Mouse (Mus musculus) heart, embryonic 11.5 days (tissue): ENCODE measurements around the gene Tbc1d24. TPM values are rescaled to one million over a fixed set of nuclear protein-coding genes. Genes with fewer than 3 reads are reported as not detected.

Source experiments
- ATAC-seq: fragments of 200-750 bp; cut with Nextera tagmentation; replicated peaks from 2 replicates; pipeline ENCODE4 v1.8.0; 2017; ENCODE audit warnings: moderate library complexity; ENCODE audit not compliant: insufficient number of reproducible peaks, low FRiP score, low TSS enrichment
- H3K27ac ChIP-seq: fragments of 300-500 bp; sonication (generic); 2 replicates; pipeline ENCODE4 v1.5.1; 2014; ENCODE audit warnings: mild to moderate bottlenecking, low read depth, low read length
- H3K27me3 ChIP-seq: fragments of 300-500 bp; sonication (generic); 2 replicates; pipeline ENCODE4 v1.6.1; 2014; ENCODE audit warnings: mild to moderate bottlenecking, low read length, mixed read lengths; ENCODE audit not compliant: control insufficient read depth, insufficient read depth
- H3K36me3 ChIP-seq: fragments of 300-500 bp; sonication (generic); 2 replicates; pipeline ENCODE4 v1.6.1; 2014; ENCODE audit warnings: mild to moderate bottlenecking, low read length, moderate library complexity, mixed read lengths; ENCODE audit not compliant: control insufficient read depth, insufficient read depth
- H3K4me1 ChIP-seq: fragments of 300-500 bp; sonication (generic); 2 replicates; pipeline ENCODE4 v1.6.1; 2014; ENCODE audit warnings: low read length; ENCODE audit not compliant: control insufficient read depth, insufficient read depth
- H3K4me2 ChIP-seq: fragments of 300-500 bp; sonication (generic); 2 replicates; pipeline ENCODE4 v1.6.1; 2014; ENCODE audit warnings: mild to moderate bottlenecking, moderate library complexity
- H3K4me3 ChIP-seq: fragments of 300-500 bp; sonication (generic); 2 replicates; pipeline ENCODE4 v1.5.1; 2014; ENCODE audit warnings: low read depth, low read length
- H3K9ac ChIP-seq: fragments of 300-500 bp; sonication (generic); 2 replicates; pipeline ENCODE4 v1.6.1; 2014; ENCODE audit warnings: mild to moderate bottlenecking, low read depth, low read length, moderate library complexity
- H3K9me3 ChIP-seq: fragments of 300-500 bp; sonication (generic); replicated peaks from 2 replicates; pipeline ENCODE4 v1.6.1; 2016; ENCODE audit warnings: low read length; ENCODE audit not compliant: control insufficient read depth
- whole genome bisulfite sequencing: fragments of 180-500 bp; shearing (Covaris S2); extraction: QIAGEN DNeasy Blood & Tissue Kit; methylation state at CpG from one replicate; pipeline ENCODE4 v1.1.7; 2014; ENCODE audit not compliant: insufficient replicate concordance; 5-methylcytosine and 5-hydroxymethylcytosine counted together
- polyA plus RNA-seq: library from polyadenylated mRNA; unstranded; fragments of >200 nt; fragmentation: Nextera tagmentation; extraction: Ambion mirVana; gene quantifications from 2 replicates; pipeline ENCODE4 v1.2.1, GENCODE M21; 2014

Tbc1d24 gene
- polyA plus RNA-seq, 1 experiment from 2014 or later, result 5.2 TPM

DNA sequence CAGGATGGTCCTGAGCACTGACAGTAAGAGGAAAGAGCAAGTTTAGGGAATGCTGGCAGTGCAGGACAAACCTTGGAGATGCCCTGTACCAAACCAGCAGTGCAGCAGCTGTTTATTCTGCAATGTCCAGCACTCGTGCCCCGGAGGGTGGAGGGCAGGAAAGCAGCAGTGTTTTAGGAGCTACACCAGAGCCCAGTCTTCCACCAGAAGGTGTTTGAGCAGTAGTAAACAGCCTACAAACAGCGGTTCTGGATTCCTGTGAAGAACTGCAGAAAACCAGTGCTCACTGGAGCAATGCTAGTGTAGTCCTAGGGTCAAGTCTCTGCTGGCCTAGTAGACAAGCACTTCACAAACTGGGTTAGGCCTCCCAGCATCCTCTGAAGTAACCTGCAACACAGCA is 31.1 kb downstream of the Tbc1d24 start:
- ATAC-seq, result no peak
- no peak overlapping the region for H3K4me2 ChIP-seq
- H3K4me3 ChIP-seq, result no peak overlapping the region
- no peak overlapping the region for H3K27ac ChIP-seq
- no peaks in the 10 kb centered on the region for H3K27me3 ChIP-seq
- H3K4me1 ChIP-seq, result peaks cover 7% of the 10 kb centered on the region; the same call in 1 of the 2 replicates
- no peaks in the 10 kb centered on the region for H3K9me3 ChIP-seq
- WGBS, result 70% methylated on average over 3 of the region's 3 CpGs
- H3K9ac ChIP-seq, result no peak overlapping the region
- no peaks in the 10 kb centered on the region for H3K36me3 ChIP-seq

GRCm38 (mm10) chr17:24173423-24173822 is 31.9 kb downstream of the Tbc1d24 start:
- H3K27me3 ChIP-seq, result no peaks in the 10 kb centered on the region
- H3K4me1 ChIP-seq, result peaks cover 7% of the 10 kb centered on the region; the same call in 1 of the 2 replicates
- no peak overlapping the region for H3K4me3 ChIP-seq
- H3K27ac ChIP-seq, result no peak overlapping the region
- ATAC-seq, result no peak
- no peak overlapping the region for H3K9ac ChIP-seq
- H3K36me3 ChIP-seq, result no peaks in the 10 kb centered on the region
- WGBS, result 5% methylated on average over 3 of the region's 3 CpGs
- H3K9me3 ChIP-seq, result no peaks in the 10 kb centered on the region
- H3K4me2 ChIP-seq, result no peak overlapping the region

GRCm38 (mm10) chr17:24171738-24172137 is 33.6 kb downstream of the Tbc1d24 start:
- Histone ChIP-seq H3K9me3 (no peaks in the 10 kb centered on the region), H3K27ac (no peak overlapping the region), H3K4me1 (peaks cover 16% of the 10 kb centered on the region), H3K4me2 (no peak overlapping the region), H3K27me3 (no peaks in the 10 kb centered on the region), H3K9ac (no peak overlapping the region), H3K36me3 (peaks cover 4% of the 10 kb centered on the region), H3K4me3 (no peak overlapping the region)
- WGBS, result 85% methylated on average over 4 of the region's 4 CpGs
- ATAC-seq, result no peak

- H3K27me3 ChIP-seq, result no peaks in the 10 kb centered on the region
- peaks cover 16% of the 10 kb centered on the region for H3K4me1 ChIP-seq
- no peak for ATAC-seq
- no peaks in the 10 kb centered on the region for H3K9me3 ChIP-seq
- no peak overlapping the region for H3K9ac ChIP-seq
- peaks cover 8% of the 10 kb centered on the region for H3K36me3 ChIP-seq
- H3K4me2 ChIP-seq, result no peak overlapping the region
- no peak overlapping the region for H3K27ac ChIP-seq
- 65% methylated on average over 5 of the region's 5 CpGs for WGBS
- H3K4me3 ChIP-seq, result no peak overlapping the region
Measured at GRCm38 (mm10) chr17:24170729-24171128, 34.6 kb downstream of the Tbc1d24 start.

GRCm38 (mm10) chr17:24170125-24170524 is 35.2 kb downstream of the Tbc1d24 start:
- 66% methylated on average over 3 of the region's 3 CpGs for WGBS
- Histone ChIP-seq H3K27ac (no peak overlapping the region; the same call in 1 of the 2 replicates), H3K36me3 (peaks cover 8% of the 10 kb centered on the region), H3K9me3 (no peaks in the 10 kb centered on the region), H3K4me2 (peak overlapping the region; percentile 90), H3K4me1 (peaks cover 16% of the 10 kb centered on the region), H3K9ac (peak overlapping the region; percentile 95), H3K4me3 (peak overlapping the region; percentile 96), H3K27me3 (no peaks in the 10 kb centered on the region)
- no peak for ATAC-seq

DNA sequence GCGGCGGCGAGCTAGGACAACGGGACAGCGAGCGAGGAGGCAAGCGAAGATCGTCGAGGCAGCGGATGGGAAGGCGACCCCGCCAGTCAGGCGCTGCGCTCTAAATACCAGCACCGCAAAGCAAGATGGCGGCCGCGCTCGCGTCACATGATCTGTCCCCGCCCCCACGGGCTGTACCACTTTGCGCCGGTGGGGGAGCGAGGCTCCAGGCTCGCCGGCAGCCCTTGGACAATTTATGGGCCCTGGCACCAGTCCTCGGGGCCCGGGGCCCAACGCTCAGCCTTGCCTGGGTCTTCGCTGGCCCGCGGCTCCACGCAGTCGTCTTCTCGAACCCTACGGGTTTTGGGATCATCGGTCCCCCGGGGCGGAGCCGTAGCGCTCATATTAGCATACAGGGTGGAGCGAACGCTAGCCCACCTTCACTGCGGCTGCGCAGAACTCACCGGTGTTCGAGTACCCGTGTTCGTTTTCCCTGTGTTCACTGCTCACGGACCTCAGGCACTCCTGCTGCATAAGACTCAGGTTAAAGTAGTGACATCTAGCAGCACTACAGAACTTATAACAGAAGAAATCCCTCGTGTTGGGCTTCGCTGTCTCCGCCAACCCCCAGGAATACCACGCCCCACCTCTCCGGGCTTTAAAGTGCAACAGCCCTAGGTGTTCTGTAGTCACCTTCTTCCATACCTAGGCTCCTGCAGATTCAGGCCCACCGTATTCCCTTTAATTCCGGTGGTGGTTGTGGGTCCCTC is 35.9 kb downstream of the Tbc1d24 start, which contains the start of gene Atp6v0c:
Atp6v0c (minus strand) TSS at position 386 of the 749 bp plus-strand sequence.
- no peaks in the 10 kb centered on the region for H3K27me3 ChIP-seq
- H3K4me3 ChIP-seq, result peak within 1 kb of the TSS; percentile 96
- no peaks in the 10 kb centered on the region for H3K9me3 ChIP-seq
- peak within 1 kb of the TSS; percentile 95 for H3K9ac ChIP-seq
- H3K36me3 ChIP-seq, result peaks cover 8% of the 10 kb centered on the region
- peak within 1 kb of the TSS; percentile 90 for H3K4me2 ChIP-seq
- under 1% methylated on average over 58 of the region's 58 CpGs for WGBS
- H3K4me1 ChIP-seq, result peaks cover 16% of the 10 kb centered on the region
- peak within 1 kb of the TSS; percentile 97 for H3K27ac ChIP-seq
- peak; percentile 88 for ATAC-seq

DNA sequence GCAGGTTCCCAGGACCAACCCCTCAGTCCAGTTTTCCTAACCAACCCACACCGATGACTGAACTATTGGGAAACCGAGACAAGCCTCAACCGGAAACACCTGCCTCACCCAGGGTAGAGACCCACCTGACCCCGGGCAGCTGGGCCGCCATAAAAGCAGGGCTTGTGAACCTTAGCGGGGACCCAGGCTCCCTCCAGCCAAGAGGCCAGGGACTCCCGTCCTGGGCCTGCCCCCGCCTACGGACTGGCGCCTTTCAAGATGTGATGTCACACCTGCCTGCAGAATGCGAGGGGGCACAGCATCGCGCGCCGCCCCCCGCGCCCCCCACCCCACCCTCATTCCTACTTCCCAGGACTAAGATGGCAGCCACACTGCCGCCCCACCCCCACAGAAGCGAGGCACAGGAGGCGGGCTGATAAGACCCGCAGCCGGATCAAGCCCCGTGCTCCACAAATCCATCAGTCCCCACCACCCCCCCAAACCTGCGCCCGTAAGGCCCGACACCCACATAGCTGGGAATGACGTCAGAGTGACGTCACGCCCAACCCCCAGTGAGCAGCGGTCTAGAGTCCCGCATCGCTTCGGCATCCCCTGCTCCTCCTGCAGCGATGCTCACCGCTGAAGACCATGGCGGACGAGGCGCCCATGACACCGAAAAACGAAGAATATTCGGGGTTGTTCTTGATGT is 36.6 kb downstream of the Tbc1d24 start:
- H3K27me3 ChIP-seq, result no peaks in the 10 kb centered on the region
- peaks cover 16% of the 10 kb centered on the region for H3K4me1 ChIP-seq
- H3K9me3 ChIP-seq, result no peaks in the 10 kb centered on the region
- peak overlapping the region; percentile 97 for H3K27ac ChIP-seq
- under 1% methylated on average over 41 of the region's 41 CpGs for WGBS
- H3K4me2 ChIP-seq, result peak overlapping the region; percentile 90
- peak overlapping the region; percentile 96 for H3K4me3 ChIP-seq
- ATAC-seq, result peak; percentile 59
- H3K9ac ChIP-seq, result peak overlapping the region; percentile 95
- peaks cover 8% of the 10 kb centered on the region for H3K36me3 ChIP-seq

- no peak overlapping the region for H3K27ac ChIP-seq
Measured at GRCm38 (mm10) chr17:24167891-24168505, 37.4 kb downstream of the Tbc1d24 start.

More at GRCm38 (mm10) chr17:24167891-24168505, 37.4 kb downstream of the Tbc1d24 start:
- peaks cover 8% of the 10 kb centered on the region for H3K36me3 ChIP-seq
- H3K4me2 ChIP-seq, result peak overlapping the region; percentile 90
- no peaks in the 10 kb centered on the region for H3K27me3 ChIP-seq
- no peaks in the 10 kb centered on the region for H3K9me3 ChIP-seq
- peak overlapping the region; percentile 96 for H3K4me3 ChIP-seq
- H3K4me1 ChIP-seq, result peaks cover 16% of the 10 kb centered on the region
- WGBS, result 62% methylated on average over 7 of the region's 7 CpGs
- ATAC-seq, result no peak
- peak overlapping the region; percentile 95 for H3K9ac ChIP-seq
